Mouse (Mus musculus) stomach, postnatal 0 days (tissue): ENCODE results near the gene Defb42. TPM values are rescaled to one million over a fixed set of nuclear protein-coding genes. Genes with fewer than 3 reads are reported as not detected.

Experiments used
- ATAC-seq: fragments of 200-750 bp; cut with Nextera tagmentation; 2 replicates; pipeline ENCODE4 v1.8.0; 2017; ENCODE audit not compliant: low FRiP score, low TSS enrichment
- DNase-seq: peaks from one replicate; pipeline ENCODE4 v3.0.0-alpha.2; 2016; ENCODE audit warnings: low spot score
- H3K27ac ChIP-seq: fragments of 300-500 bp; sonication (generic); replicated peaks from 2 replicates; pipeline ENCODE4 v1.5.1; 2014; ENCODE audit warnings: mild to moderate bottlenecking, control low read depth
- H3K27me3 ChIP-seq: fragments of 300-500 bp; sonication (generic); 2 replicates; pipeline ENCODE4 v1.6.1; 2014; ENCODE audit warnings: low read length; ENCODE audit not compliant: control insufficient read depth, insufficient read depth
- H3K36me3 ChIP-seq: fragments of 300-500 bp; sonication (generic); 2 replicates; pipeline ENCODE4 v1.6.1; 2014; ENCODE audit warnings: low read length, mixed read lengths; ENCODE audit not compliant: control insufficient read depth, insufficient read depth
- H3K4me1 ChIP-seq: fragments of 300-500 bp; sonication (generic); replicated peaks from 2 replicates; pipeline ENCODE4 v1.6.1; 2014; ENCODE audit warnings: antibody characterized with exemption; ENCODE audit not compliant: control insufficient read depth, insufficient read depth
- H3K4me2 ChIP-seq: fragments of 300-500 bp; sonication (generic); replicated peaks from 2 replicates; pipeline ENCODE4 v1.6.1; 2014; ENCODE audit warnings: low read depth, mild to moderate bottlenecking, control low read depth, moderate library complexity
- H3K4me3 ChIP-seq: fragments of 300-500 bp; sonication (generic); 2 replicates; pipeline ENCODE4 v1.5.1; 2014; ENCODE audit warnings: low read depth, low read length, control low read depth
- H3K9ac ChIP-seq: fragments of 300-500 bp; sonication (generic); 2 replicates; pipeline ENCODE4 v1.6.1; 2014; ENCODE audit warnings: mild to moderate bottlenecking, low read length, control low read depth, mixed read lengths
- H3K9me3 ChIP-seq: fragments of 300-500 bp; sonication (generic); 2 replicates; pipeline ENCODE4 v1.6.1; 2016; ENCODE audit warnings: low read length; ENCODE audit not compliant: control insufficient read depth
- CTCF ChIP-seq: IDR thresholded peaks from 2 replicates; pipeline ENCODE4 v1.5.1; 2016; ENCODE audit warnings: antibody characterized with exemption, low read depth, mild to moderate bottlenecking, moderate library complexity
- EP300 ChIP-seq: optimal IDR thresholded peaks from 2 replicates; pipeline ENCODE3; 2016; ENCODE audit warnings: antibody characterized with exemption
- WGBS: fragments of 180-500 bp; shearing (Covaris S2); extraction: QIAGEN DNeasy Blood & Tissue Kit; methylation state at CpG from one replicate; pipeline ENCODE4 v1.1.7; 2014; 5-methylcytosine and 5-hydroxymethylcytosine counted together
- polyA plus RNA-seq: library from polyadenylated mRNA; unstranded; fragments of >200 nt; fragmentation: Nextera tagmentation; extraction: Ambion mirVana; gene quantifications from 2 replicates; pipeline ENCODE4 v1.2.1, GENCODE M21; 2015

The Defb42 gene
- polyA plus RNA-seq, result 0.32 and 0.69 TPM in 2 replicates

DNA sequence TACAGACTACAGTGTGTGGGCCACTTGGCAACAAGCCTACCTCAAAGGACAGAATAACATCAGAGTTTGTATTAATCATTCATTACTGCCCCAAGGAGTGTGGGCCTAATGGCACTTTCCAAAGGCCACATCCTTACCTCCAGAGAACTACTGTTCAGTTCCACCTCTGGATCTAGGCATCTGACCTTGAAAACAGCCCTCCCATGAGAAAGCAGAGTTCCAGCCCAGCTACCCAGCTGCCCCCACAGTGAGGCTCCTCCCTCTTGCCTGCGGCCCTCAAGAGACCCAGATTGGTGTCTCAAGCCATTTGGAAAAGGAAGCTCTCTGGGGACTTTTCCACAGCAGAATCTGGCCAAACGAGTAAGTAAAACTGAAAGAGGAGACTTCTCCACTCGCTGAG, at the start of gene Defb42:
Defb42 (plus strand) TSS at position 301 of the 400 bp plus-strand sequence.
- Histone ChIP-seq H3K27me3 (no peaks in the 10 kb centered on the region), H3K4me2 (no peak within 1 kb of the TSS), H3K9ac (no peak within 1 kb of the TSS), H3K27ac (no peak within 1 kb of the TSS), H3K4me1 (no peaks in the 10 kb centered on the region), H3K36me3 (no peaks in the 10 kb centered on the region), H3K4me3 (no peak within 1 kb of the TSS), H3K9me3 (no peaks in the 10 kb centered on the region)
- 76% methylated on average over 3 of the region's 3 CpGs for WGBS
- ATAC-seq (no peak), DNase-seq (no peak)
- TF ChIP-seq EP300 (no peak), CTCF (no peak)

DNA sequence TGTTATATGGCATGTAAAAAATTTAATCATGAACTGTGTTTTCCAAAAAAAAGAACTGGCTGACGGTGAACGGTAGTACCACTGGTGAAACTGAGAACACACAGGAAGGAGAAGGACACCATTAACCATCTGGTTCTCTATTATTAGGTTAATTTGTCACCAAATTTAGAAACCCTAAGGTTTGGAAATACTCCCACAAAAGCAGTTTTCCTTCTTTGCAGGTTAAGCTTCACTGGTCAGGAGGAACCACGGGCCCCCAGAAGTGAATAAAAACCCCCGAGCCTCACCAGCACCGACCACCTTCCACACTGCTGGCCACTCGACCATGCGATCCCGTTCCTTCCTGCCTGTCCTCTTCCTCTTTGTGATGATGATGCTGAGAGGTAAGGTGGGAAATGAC, 49.0 kb upstream of the Defb42 start, which contains the start of gene Defb47:
Defb47 (plus strand) TSS at position 301 of the 400 bp plus-strand sequence.
- DNase-seq, result no peak
- H3K27me3 ChIP-seq, result no peaks in the 10 kb centered on the region
- no peak within 1 kb of the TSS for H3K4me3 ChIP-seq
- H3K4me1 ChIP-seq, result no peaks in the 10 kb centered on the region
- no peak for ATAC-seq
- H3K4me2 ChIP-seq, result no peak within 1 kb of the TSS
- H3K36me3 ChIP-seq, result no peaks in the 10 kb centered on the region
- TF ChIP-seq CTCF, result no peak
- TF ChIP-seq EP300, result no peak
- WGBS, result 85% methylated on average over 8 of the region's 8 CpGs
- no peaks in the 10 kb centered on the region for H3K9me3 ChIP-seq
- H3K9ac ChIP-seq, result no peak within 1 kb of the TSS
- no peak within 1 kb of the TSS for H3K27ac ChIP-seq

DNA sequence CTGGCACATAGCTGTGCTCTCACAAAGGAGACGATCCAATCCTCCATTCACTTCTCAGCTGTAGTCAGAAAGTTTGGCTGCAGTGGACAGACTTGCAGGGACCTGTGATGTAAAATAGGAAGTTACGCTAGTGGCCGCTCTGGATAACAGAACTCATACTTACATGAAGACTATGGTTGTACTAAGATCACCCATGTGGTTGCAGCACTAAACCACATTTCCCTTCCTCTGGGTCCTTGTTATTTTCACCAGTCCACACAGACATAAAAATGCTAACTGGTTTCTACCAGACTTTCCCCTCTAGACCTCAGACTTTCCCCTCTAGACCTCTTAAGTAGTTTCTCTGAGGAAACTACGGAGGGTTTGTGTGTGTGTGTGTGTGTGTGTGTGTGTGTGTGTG, 47.8 kb upstream of the Defb42 start:
- Histone ChIP-seq H3K36me3 (no peaks in the 10 kb centered on the region), H3K4me3 (no peak overlapping the region), H3K9ac (no peak overlapping the region), H3K9me3 (no peaks in the 10 kb centered on the region), H3K27ac (no peak overlapping the region), H3K4me2 (no peak overlapping the region), H3K4me1 (no peaks in the 10 kb centered on the region), H3K27me3 (no peaks in the 10 kb centered on the region)
- 86% methylated on average over 4 of the region's 4 CpGs for WGBS
- ATAC-seq (no peak), DNase-seq (no peak)
- TF ChIP-seq CTCF (no peak), EP300 (no peak)

DNA sequence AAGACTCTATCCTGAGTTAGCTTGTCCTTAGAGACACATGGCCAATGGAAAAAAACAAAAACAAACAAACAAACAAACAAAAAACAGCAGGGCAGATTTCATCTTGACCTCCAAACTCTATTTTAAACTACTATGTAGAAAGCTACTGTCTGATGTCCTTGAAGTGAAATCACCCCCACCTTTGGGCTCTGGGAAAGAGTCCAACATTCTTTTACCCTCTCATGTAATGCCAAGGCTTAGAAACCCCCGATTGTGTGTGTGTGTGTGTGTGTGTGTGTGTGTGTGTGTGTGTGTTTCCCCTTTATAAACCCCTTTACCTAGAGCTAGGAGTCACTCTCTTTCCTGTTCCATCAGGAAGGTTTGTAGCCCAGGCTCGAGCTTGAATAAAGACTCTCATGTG, 44.2 kb upstream of the Defb42 start:
- no peak for DNase-seq
- Histone ChIP-seq H3K4me3 (no peak overlapping the region), H3K9me3 (no peaks in the 10 kb centered on the region), H3K27me3 (no peaks in the 10 kb centered on the region), H3K4me1 (no peaks in the 10 kb centered on the region), H3K9ac (no peak overlapping the region), H3K36me3 (no peaks in the 10 kb centered on the region), H3K27ac (no peak overlapping the region), H3K4me2 (no peak overlapping the region)
- no peak for TF ChIP-seq EP300
- ATAC-seq, result no peak
- WGBS, result 52% methylated on average over 2 of the region's 2 CpGs

DNA sequence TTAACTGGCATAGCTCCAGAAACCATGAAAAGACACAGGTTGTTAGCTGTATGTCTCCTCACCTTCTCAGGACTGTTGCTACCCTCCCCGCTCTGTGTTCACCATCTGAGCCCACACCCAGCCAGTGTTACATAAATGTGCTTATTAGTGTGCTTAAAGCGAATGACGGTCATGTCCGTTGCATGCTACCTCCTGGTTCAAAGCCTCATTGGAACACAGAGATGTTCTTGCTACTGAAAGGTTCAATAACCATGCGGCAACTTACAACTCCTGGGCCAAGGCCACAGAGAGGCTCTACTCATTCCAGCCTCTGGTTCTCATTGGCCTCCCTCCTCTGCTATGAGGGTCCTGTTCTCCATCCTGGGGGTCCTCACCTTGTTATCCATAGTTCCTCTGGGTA, 35.3 kb upstream of the Defb42 start, which contains the start of gene Defb43:
Defb43 (plus strand) TSS at position 301 of the 400 bp plus-strand sequence.
- Histone ChIP-seq H3K9ac (no peak within 1 kb of the TSS), H3K4me3 (no peak within 1 kb of the TSS), H3K36me3 (no peaks in the 10 kb centered on the region), H3K27ac (no peak within 1 kb of the TSS), H3K27me3 (no peaks in the 10 kb centered on the region), H3K4me2 (no peak within 1 kb of the TSS), H3K4me1 (no peaks in the 10 kb centered on the region), H3K9me3 (0 out of 2 replicates have a peak, but pooled peaks cover 2% of the 10 kb centered on the region)
- TF ChIP-seq CTCF, result no peak
- no peak for TF ChIP-seq EP300
- no peak for ATAC-seq
- WGBS, result 92% methylated on average over 5 of the region's 5 CpGs
- DNase-seq, result no peak

DNA sequence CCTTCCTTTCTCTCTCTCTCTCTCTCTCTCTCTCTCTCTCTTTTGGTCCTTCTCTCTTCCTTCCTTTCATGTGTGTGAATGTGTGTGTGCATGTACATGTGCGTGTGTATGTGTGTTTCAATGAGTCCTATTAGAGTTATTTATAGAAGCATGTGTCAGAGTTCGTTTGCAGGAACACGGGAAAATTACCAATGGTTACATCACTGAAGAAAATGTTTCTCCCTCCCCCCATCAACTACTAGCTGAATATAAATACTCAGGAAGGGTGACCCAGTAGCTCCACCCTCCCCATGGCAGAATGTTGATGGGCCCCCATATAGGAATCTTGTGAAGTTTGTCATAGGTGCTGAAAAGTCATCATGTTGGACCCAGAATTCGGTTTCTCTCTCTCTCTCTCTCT, 33.7 kb upstream of the Defb42 start:
- H3K4me2 ChIP-seq, result no peak overlapping the region
- DNase-seq (no peak), ATAC-seq (no peak)
- 0 out of 2 replicates have a peak, but pooled peaks cover 2% of the 10 kb centered on the region for H3K9me3 ChIP-seq
- H3K27me3 ChIP-seq, result no peaks in the 10 kb centered on the region
- 60% methylated on average over 4 of the region's 4 CpGs for WGBS
- TF ChIP-seq EP300, result no peak
- no peak for TF ChIP-seq CTCF
- no peaks in the 10 kb centered on the region for H3K36me3 ChIP-seq
- H3K9ac ChIP-seq, result no peak overlapping the region
- no peak overlapping the region for H3K27ac ChIP-seq
- no peak overlapping the region for H3K4me3 ChIP-seq
- H3K4me1 ChIP-seq, result no peaks in the 10 kb centered on the region
